Mouse (Mus musculus) right cerebral cortex, adult 2 months (tissue): ENCODE data around the gene Fkrp.

Experiments used
- DNase-seq, 2 experiments: peaks; one replicate each; pipeline ENCODE4 v3.0.0; 2021 to 2022; ENCODE audit warnings: low spot score in 2 of 2

Fkrp gene

GRCm38 (mm10) chr7:16837916-16838803 lies 21.6 kb upstream of the Fkrp start:
- DNase-seq = no peak

DNA sequence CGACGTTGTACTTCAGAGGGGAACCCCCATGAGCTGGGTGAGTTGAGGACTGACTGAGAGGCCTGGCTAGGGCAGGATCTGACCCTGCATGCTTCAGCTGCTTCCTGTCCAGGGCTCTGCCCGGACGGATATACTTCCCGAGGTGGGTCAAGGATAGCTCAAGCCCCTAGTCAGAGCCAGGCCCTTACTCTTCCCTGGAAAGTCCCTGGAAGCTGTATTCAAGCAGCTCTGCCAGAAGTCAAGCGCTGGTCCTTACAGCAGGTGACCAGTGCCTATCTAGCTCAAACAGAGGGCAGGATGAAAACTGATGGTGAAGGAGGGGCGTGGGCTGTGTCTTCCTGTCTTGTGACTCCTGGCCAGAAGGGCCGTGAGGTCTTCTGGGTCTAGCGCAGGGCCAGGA lies 13.9 kb upstream of the Fkrp start:
- DNase-seq = no peak

- DNase-seq = no peak
These were observed 10.7 kb upstream of the Fkrp start for GRCm38 (mm10) chr7:16827274-16827673.

DNA sequence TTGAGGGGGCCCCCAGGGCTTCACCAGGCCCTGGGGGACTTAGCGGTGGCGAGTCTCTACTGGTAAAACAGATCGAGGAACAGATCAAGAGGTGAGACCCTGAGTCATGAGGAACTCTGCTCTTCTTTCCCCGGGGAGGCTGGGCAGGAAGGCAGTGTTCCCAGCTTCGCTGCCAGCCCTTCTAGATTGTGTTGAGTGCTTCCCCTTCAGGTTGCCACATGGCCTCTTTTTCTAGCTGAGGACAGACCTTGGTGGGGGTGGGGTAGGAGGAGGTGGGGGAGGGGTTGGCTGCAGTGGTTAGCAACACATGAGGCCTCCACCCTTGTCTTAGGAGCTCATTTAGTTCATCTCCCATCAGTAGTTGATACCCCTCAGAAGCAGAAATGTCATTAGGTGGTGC lies 10.0 kb upstream of the Fkrp start:
- DNase-seq = no peak

- DNase-seq = no peak
These were observed 9.3 kb upstream of the Fkrp start for GRCm38 (mm10) chr7:16825785-16826184.

- peak; percentile 85 to 88 for DNase-seq
These were observed 7.2 kb upstream of the Fkrp start for GRCm38 (mm10) chr7:16823734-16824133.

DNA sequence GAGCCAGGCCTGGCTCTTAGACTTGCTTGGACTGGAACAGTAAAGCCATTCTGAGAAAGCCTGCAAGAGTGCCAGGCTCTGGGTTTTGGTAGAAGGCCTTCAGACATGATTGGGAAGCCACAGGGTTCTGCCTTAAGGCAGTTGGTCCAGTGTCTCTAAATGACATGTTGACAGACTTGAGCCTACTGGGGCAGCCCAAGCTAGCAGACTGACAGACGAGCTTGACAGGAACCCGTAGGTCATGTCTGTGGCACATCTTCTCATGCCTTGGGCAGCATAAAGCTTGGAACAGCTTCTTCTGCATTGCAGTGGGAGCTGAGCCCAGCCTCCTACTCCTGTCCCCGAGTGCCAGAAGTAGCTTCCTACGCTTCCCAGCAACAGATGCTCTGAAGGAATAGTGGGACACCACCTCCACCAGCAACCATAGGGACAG lies 5.2 kb upstream of the Fkrp start:
- DNase-seq = peak; percentile 82

GRCm38 (mm10) chr7:16821091-16821490 lies 4.6 kb upstream of the Fkrp start:
- no peak for DNase-seq

- DNase-seq = no peak
These were observed 3.8 kb upstream of the Fkrp start for GRCm38 (mm10) chr7:16820271-16820763.

- DNase-seq = no peak
These were observed 3.3 kb upstream of the Fkrp start for GRCm38 (mm10) chr7:16819794-16820193.

- peak in 1 of 2 experiments; percentile 64 for DNase-seq
These were observed 1.2 kb upstream of the Fkrp start for GRCm38 (mm10) chr7:16817693-16818092.

DNA sequence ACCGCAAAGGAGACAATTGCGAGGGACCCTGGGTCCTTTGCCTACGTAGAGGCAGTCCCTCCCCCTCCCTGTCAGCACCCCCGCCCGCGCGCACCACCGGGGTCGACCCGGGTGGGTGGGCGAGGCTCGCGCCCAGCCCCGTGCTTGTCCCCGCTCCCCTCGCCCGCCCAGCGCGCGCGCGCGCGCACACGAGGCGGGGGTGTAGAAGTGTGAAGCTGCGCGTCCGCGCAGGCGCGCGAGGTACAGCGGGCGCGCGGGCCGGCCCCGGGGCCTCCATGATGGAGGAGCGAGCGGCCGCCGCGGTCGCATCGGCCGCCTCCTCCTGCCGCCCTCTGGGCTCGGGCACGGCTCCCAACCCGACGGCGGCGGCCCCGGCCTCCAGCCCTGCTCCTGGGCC lies 456 bp downstream of the Fkrp start:
- peak; percentile 71 to 81 for DNase-seq

DNA sequence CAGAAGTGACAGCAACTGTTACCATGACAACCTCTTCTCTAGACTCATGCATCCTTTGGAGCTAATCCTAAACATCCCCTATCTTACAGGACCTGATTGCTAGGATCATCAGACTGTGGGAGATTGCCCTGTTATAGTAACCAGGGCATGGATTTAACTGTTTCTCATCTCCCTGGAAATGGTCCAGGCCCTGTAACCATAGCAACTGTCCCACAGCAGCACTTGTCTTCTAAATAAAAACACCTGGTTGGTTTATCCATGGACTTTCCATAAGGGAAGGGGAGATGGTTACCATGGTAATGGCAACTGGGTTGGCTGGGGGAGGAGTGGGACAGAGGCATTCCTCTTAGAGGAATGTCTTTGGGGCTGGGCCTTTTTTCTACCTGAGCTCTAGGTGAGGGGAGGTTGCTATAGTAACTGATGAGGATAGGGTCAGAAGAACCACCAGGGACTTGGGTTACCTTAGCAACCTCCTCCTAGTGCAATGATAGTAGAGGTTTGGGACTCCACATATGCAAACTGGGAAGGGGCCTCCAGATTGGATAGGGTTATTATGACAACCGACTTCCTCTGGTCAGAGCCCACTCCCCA lies 1.1 kb downstream of the Fkrp start, which contains the start of gene Strn4:
TSS of gene Strn4 (plus strand) at position 539 of the 591 bp plus-strand sequence.
- peak; percentile 72 to 74 for DNase-seq

GRCm38 (mm10) chr7:16812505-16812904 lies 4.0 kb downstream of the Fkrp start:
- no peak for DNase-seq

GRCm38 (mm10) chr7:16811649-16812070 lies 4.9 kb downstream of the Fkrp start:
- DNase-seq = no peak

- peak; percentile 57 to 71 for DNase-seq
These were observed 5.4 kb downstream of the Fkrp start for GRCm38 (mm10) chr7:16810920-16811648.

DNA sequence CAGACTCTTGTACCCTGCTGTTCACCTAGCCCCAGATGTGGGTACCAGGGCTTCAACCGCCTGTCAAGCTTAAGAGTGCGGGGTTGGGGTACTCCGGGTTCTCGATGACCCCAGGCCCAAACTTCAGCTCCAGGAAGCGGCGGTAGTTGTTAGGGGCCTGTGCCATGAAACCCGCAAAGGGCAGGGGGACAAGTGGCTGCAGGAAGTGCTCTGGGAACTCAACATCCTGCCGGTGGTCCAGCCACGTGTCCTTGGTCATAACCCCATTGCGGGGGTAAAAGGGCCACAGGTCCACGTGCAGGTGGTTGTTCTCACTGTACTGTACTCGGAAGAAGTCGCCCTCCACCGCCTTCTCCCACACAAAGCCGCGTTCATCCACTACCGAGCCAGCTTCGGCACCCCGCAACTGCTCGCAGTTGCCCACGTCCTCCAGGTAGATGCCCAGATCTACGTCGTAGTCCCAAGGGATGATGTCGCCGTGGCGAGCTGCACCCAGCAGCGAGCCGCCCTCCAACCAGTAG lies 6.1 kb downstream of the Fkrp start:
- DNase-seq = no peak

GRCm38 (mm10) chr7:16809739-16810138 lies 6.8 kb downstream of the Fkrp start:
- peak; percentile 85 to 90 for DNase-seq

- no peak for DNase-seq
These were observed 7.9 kb downstream of the Fkrp start for GRCm38 (mm10) chr7:16808647-16809046.

- DNase-seq = no peak
These were observed 8.6 kb downstream of the Fkrp start for GRCm38 (mm10) chr7:16807936-16808335.

- no peak for DNase-seq
These were observed 12.0 kb downstream of the Fkrp start for GRCm38 (mm10) chr7:16804409-16805028.
